Mouse (Mus musculus): Measurements from ENCODE around the gene Plcxd2. TPM values are rescaled to one million over a fixed set of nuclear protein-coding genes. Genes with fewer than 3 reads are reported as not detected.

Gene Plcxd2
- polyA plus RNA-seq, 1 experiment from 2014 or later: 2.2 TPM

GRCm38 (mm10) chr16:46008766-46009165, 1.3 kb downstream of the Plcxd2 start:
- H3K4me1 ChIP-seq: peaks cover 13% of the 10 kb centered on the region
- no peak overlapping the region for H3K27ac ChIP-seq (replicated peaks)
- peaks cover 6% of the 10 kb centered on the region; the same call in 1 of the 2 replicates for H3K27me3 ChIP-seq (replicated peaks; ENCODE audit: low read depth, poor library complexity, severe bottlenecking)
- H3K36me3 ChIP-seq (replicated peaks): no peaks in the 10 kb centered on the region
- DNase-seq (ENCODE audit: low spot score): no peak
- H3K9me3 ChIP-seq: no peaks in the 10 kb centered on the region
- WGBS: 69% methylated on average over 3 of the region's 3 CpGs
- H3K4me3 ChIP-seq: peak overlapping the region; percentile 77; the same call in 1 of the 2 replicates

GRCm38 (mm10) chr16:46008036-46008605, 1.9 kb downstream of the Plcxd2 start:
- H3K27me3 ChIP-seq (replicated peaks; ENCODE audit: low read depth, poor library complexity, severe bottlenecking): peaks cover 6% of the 10 kb centered on the region; the same call in 1 of the 2 replicates
- no peak overlapping the region for H3K27ac ChIP-seq (replicated peaks)
- no peaks in the 10 kb centered on the region for H3K36me3 ChIP-seq (replicated peaks)
- H3K9me3 ChIP-seq: no peaks in the 10 kb centered on the region
- 86% methylated on average over 5 of the region's 5 CpGs for WGBS
- no peak for DNase-seq (ENCODE audit: low spot score)
- no peak overlapping the region for H3K4me3 ChIP-seq
- H3K4me1 ChIP-seq: peaks cover 13% of the 10 kb centered on the region

GRCm38 (mm10) chr16:46006261-46006660, 3.8 kb downstream of the Plcxd2 start:
- Histone ChIP-seq H3K27me3 (replicated peaks; ENCODE audit: low read depth, poor library complexity, severe bottlenecking) (peaks cover 6% of the 10 kb centered on the region; the same call in 1 of the 2 replicates), H3K27ac (replicated peaks) (no peak overlapping the region), H3K9me3 (no peaks in the 10 kb centered on the region), H3K36me3 (replicated peaks) (no peaks in the 10 kb centered on the region), H3K4me3 (no peak overlapping the region), H3K4me1 (peaks cover 13% of the 10 kb centered on the region)
- DNase-seq (ENCODE audit: low spot score): no peak
- 80% methylated on average over 10 of the region's 10 CpGs for WGBS

GRCm38 (mm10) chr16:46001550-46002166, 8.4 kb downstream of the Plcxd2 start:
- no peak overlapping the region for H3K27ac ChIP-seq (replicated peaks)
- no peak for DNase-seq (ENCODE audit: low spot score)
- H3K36me3 ChIP-seq (replicated peaks): no peaks in the 10 kb centered on the region
- H3K4me1 ChIP-seq: 0 out of 2 replicates have a peak, but pooled peaks cover 6% of the 10 kb centered on the region
- H3K9me3 ChIP-seq: no peaks in the 10 kb centered on the region
- no peak overlapping the region for H3K4me3 ChIP-seq
- 90% methylated on average over 10 of the region's 10 CpGs for WGBS
- no peaks in the 10 kb centered on the region for H3K27me3 ChIP-seq (replicated peaks; ENCODE audit: low read depth, poor library complexity, severe bottlenecking)

GRCm38 (mm10) chr16:46000976-46001375, 9.0 kb downstream of the Plcxd2 start:
- 0 out of 2 replicates have a peak, but pooled peaks cover 6% of the 10 kb centered on the region for H3K4me1 ChIP-seq
- WGBS: 87% methylated on average over 3 of the region's 3 CpGs
- no peak overlapping the region for H3K4me3 ChIP-seq
- no peak for DNase-seq (ENCODE audit: low spot score)
- H3K36me3 ChIP-seq (replicated peaks): no peaks in the 10 kb centered on the region
- no peaks in the 10 kb centered on the region for H3K9me3 ChIP-seq
- no peak overlapping the region for H3K27ac ChIP-seq (replicated peaks)
- H3K27me3 ChIP-seq (replicated peaks; ENCODE audit: low read depth, poor library complexity, severe bottlenecking): no peaks in the 10 kb centered on the region

GRCm38 (mm10) chr16:45999374-46000191, 10.4 kb downstream of the Plcxd2 start:
- Histone ChIP-seq H3K4me3 (no peak overlapping the region), H3K4me1 (0 out of 2 replicates have a peak, but pooled peaks cover 6% of the 10 kb centered on the region), H3K27ac (replicated peaks) (no peak overlapping the region), H3K27me3 (replicated peaks; ENCODE audit: low read depth, poor library complexity, severe bottlenecking) (no peaks in the 10 kb centered on the region), H3K9me3 (no peaks in the 10 kb centered on the region), H3K36me3 (replicated peaks) (no peaks in the 10 kb centered on the region)
- DNase-seq (ENCODE audit: low spot score): no peak
- 72% methylated on average over 10 of the region's 10 CpGs for WGBS

GRCm38 (mm10) chr16:45998231-45998630, 11.8 kb downstream of the Plcxd2 start:
- no peaks in the 10 kb centered on the region for H3K9me3 ChIP-seq
- no peak for DNase-seq (ENCODE audit: low spot score)
- WGBS: 79% methylated on average over 7 of the region's 7 CpGs
- no peaks in the 10 kb centered on the region for H3K36me3 ChIP-seq (replicated peaks)
- no peak overlapping the region for H3K27ac ChIP-seq (replicated peaks)
- no peak overlapping the region for H3K4me3 ChIP-seq
- H3K4me1 ChIP-seq: 0 out of 2 replicates have a peak, but pooled peaks cover 6% of the 10 kb centered on the region
- H3K27me3 ChIP-seq (replicated peaks; ENCODE audit: low read depth, poor library complexity, severe bottlenecking): no peaks in the 10 kb centered on the region

- 48% methylated on average over 10 of the region's 10 CpGs for WGBS
- peak; percentile 35 for DNase-seq (ENCODE audit: low spot score)
- H3K27ac ChIP-seq (replicated peaks): no peak overlapping the region
- 0 out of 2 replicates have a peak, but pooled peaks cover 3% of the 10 kb centered on the region for H3K4me1 ChIP-seq
- no peaks in the 10 kb centered on the region for H3K36me3 ChIP-seq (replicated peaks)
- H3K27me3 ChIP-seq (replicated peaks; ENCODE audit: low read depth, poor library complexity, severe bottlenecking): no peaks in the 10 kb centered on the region
- no peaks in the 10 kb centered on the region for H3K9me3 ChIP-seq
- no peak overlapping the region for H3K4me3 ChIP-seq
These were observed 18.9 kb downstream of the Plcxd2 start for GRCm38 (mm10) chr16:45990901-45991676.

GRCm38 (mm10) chr16:45986236-45986635, 23.8 kb downstream of the Plcxd2 start:
- no peak for DNase-seq (ENCODE audit: low spot score)
- 80% methylated on average over 1 of the region's 1 CpGs for WGBS
- no peaks in the 10 kb centered on the region for H3K36me3 ChIP-seq (replicated peaks)
- no peaks in the 10 kb centered on the region for H3K4me1 ChIP-seq
- no peak overlapping the region for H3K27ac ChIP-seq (replicated peaks)
- H3K27me3 ChIP-seq (replicated peaks; ENCODE audit: low read depth, poor library complexity, severe bottlenecking): no peaks in the 10 kb centered on the region
- H3K9me3 ChIP-seq: no peaks in the 10 kb centered on the region
- no peak overlapping the region for H3K4me3 ChIP-seq

GRCm38 (mm10) chr16:45984610-45985606, 25.1 kb downstream of the Plcxd2 start:
- no peak for DNase-seq (ENCODE audit: low spot score)
- H3K4me3 ChIP-seq: no peak overlapping the region
- no peaks in the 10 kb centered on the region for H3K27me3 ChIP-seq (replicated peaks; ENCODE audit: low read depth, poor library complexity, severe bottlenecking)

GRCm38 (mm10) chr16:45976251-45976650, 33.8 kb downstream of the Plcxd2 start:
- no peak for DNase-seq (ENCODE audit: low spot score)

More at GRCm38 (mm10) chr16:45984610-45985606, 25.1 kb downstream of the Plcxd2 start:
- H3K4me1 ChIP-seq: no peaks in the 10 kb centered on the region
- 82% methylated on average over 4 of the region's 4 CpGs for WGBS
- no peaks in the 10 kb centered on the region for H3K9me3 ChIP-seq
- no peak overlapping the region for H3K27ac ChIP-seq (replicated peaks)
- no peaks in the 10 kb centered on the region for H3K36me3 ChIP-seq (replicated peaks)

More at GRCm38 (mm10) chr16:45976251-45976650, 33.8 kb downstream of the Plcxd2 start:
- Histone ChIP-seq H3K9me3 (no peaks in the 10 kb centered on the region), H3K4me1 (0 out of 2 replicates have a peak, but pooled peaks cover 6% of the 10 kb centered on the region), H3K27ac (replicated peaks) (no peak overlapping the region), H3K27me3 (replicated peaks; ENCODE audit: low read depth, poor library complexity, severe bottlenecking) (no peaks in the 10 kb centered on the region), H3K4me3 (no peak overlapping the region), H3K36me3 (replicated peaks) (no peaks in the 10 kb centered on the region)
- 82% methylated on average over 1 of the region's 1 CpGs for WGBS
